Mouse (Mus musculus) kidney, embryonic 14.5 days (tissue): Measurements from ENCODE around the gene Ccnd1. TPM values are rescaled to one million over a fixed set of nuclear protein-coding genes. Genes with fewer than 3 reads are reported as not detected.
"Not testable (repeated sequence)": the region's sequence is repeated elsewhere in the genome, so short reads cannot be mapped to it uniquely, and the experiment has no call there.

Experiments
- ATAC-seq: fragments of 200-750 bp; cut with Nextera tagmentation; 2 replicates; pipeline ENCODE4 v1.8.0; 2017; ENCODE audit warnings: moderate number of reproducible peaks, mild to moderate bottlenecking, moderate TSS enrichment, moderate library complexity; ENCODE audit not compliant: low FRiP score, low TSS enrichment
- H3K27ac ChIP-seq: fragments of 300-500 bp; sonication (generic); 2 replicates; pipeline ENCODE4 v1.5.1; 2014; ENCODE audit warnings: low read depth, mild to moderate bottlenecking, low read length, moderate library complexity, mixed read lengths
- H3K27me3 ChIP-seq: fragments of 300-500 bp; sonication (generic); 2 replicates; pipeline ENCODE4 v1.6.1; 2014; ENCODE audit warnings: mild to moderate bottlenecking, low read length; ENCODE audit not compliant: control insufficient read depth, insufficient read depth
- H3K36me3 ChIP-seq: fragments of 300-500 bp; sonication (generic); 2 replicates; pipeline ENCODE4 v1.6.1; 2014; ENCODE audit warnings: low read length, mixed read lengths; ENCODE audit not compliant: control insufficient read depth, insufficient read depth
- H3K4me1 ChIP-seq: fragments of 300-500 bp; sonication (generic); 2 replicates; pipeline ENCODE4 v1.6.1; 2014; ENCODE audit warnings: low read length, mixed read lengths; ENCODE audit not compliant: control insufficient read depth, insufficient read depth
- H3K4me2 ChIP-seq: fragments of 300-500 bp; sonication (generic); replicated peaks from 2 replicates; pipeline ENCODE4 v1.6.1; 2014; ENCODE audit warnings: low read depth, mild to moderate bottlenecking, low read length
- H3K4me3 ChIP-seq: fragments of 300-500 bp; sonication (generic); 2 replicates; pipeline ENCODE4 v1.5.1; 2014; ENCODE audit warnings: mild to moderate bottlenecking, low read length
- H3K9ac ChIP-seq: fragments of 300-500 bp; sonication (generic); 2 replicates; pipeline ENCODE4 v1.6.1; 2014; ENCODE audit warnings: low read depth, mild to moderate bottlenecking, low read length, moderate library complexity
- H3K9me3 ChIP-seq: fragments of 300-500 bp; sonication (generic); 2 replicates; pipeline ENCODE4 v1.6.1; 2016; ENCODE audit warnings: low read length; ENCODE audit not compliant: control insufficient read depth
- WGBS: fragments of 180-500 bp; shearing (Covaris S2); extraction: QIAGEN DNeasy Blood & Tissue Kit; methylation state at CpG from one replicate; pipeline ENCODE4 v1.1.7; 2014; 5-methylcytosine and 5-hydroxymethylcytosine counted together
- polyA plus RNA-seq: library from polyadenylated mRNA; unstranded; fragments of >200 nt; fragmentation: Nextera tagmentation; extraction: Ambion mirVana; gene quantifications from 2 replicates; pipeline ENCODE4 v1.2.1, GENCODE M21; 2014

Gene Ccnd1
- polyA plus RNA-seq, 1 experiment from 2014 or later, result 315 TPM

DNA sequence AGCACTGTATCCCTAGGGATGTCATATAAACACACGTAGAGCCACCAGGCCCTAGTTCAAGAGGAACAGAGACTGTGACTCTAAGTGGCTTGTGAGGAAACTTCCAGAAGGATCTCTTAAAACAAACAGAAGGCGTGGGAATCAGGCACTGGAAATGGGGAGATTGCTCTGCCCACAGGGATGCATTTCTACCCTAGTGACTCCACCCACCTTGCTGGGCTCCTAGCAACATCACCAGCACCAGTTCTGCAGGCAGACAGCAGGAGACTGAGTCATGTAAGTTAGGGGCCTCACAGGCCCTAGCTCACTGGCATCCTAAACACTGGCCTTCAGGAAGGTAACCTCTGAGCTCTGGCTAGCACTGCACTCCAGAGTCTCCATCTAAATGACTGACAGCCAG lies 47.9 kb downstream of the Ccnd1 start:
- H3K27me3 ChIP-seq, result peaks cover 31% of the 10 kb centered on the region
- ATAC-seq, result no peak
- 72% methylated on average over 2 of the region's 2 CpGs for whole genome bisulfite sequencing

DNA sequence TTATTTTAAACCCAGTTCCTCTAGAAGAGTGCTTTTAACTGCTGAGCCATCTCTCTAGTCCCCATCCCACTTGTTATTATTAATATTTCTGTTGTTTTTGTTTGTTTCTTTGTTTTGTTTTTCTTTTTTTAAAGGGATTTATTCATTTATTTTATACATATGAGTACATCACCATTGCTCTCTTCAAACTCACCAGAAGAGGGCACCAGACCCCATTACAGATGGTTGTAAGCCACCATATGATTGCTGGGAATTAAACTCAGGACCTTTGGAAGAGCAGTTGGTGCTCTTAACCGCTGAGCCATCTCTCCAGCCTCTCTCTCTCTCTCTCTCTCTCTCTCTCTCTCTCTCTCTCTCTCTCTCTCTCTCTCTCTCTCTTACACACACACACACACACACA lies 49.1 kb downstream of the Ccnd1 start:
- H3K27ac ChIP-seq, ATAC-seq: not testable (repeated sequence)
- WGBS, result 86% methylated on average over 1 of the region's 1 CpGs

More for the DNA sequence above, 47.9 kb downstream of the Ccnd1 start:
- H3K4me2 ChIP-seq, result no peak overlapping the region
- no peak overlapping the region for H3K27ac ChIP-seq
- H3K4me1 ChIP-seq, result peaks cover 20% of the 10 kb centered on the region; the same call in 1 of the 2 replicates
- no peaks in the 10 kb centered on the region for H3K9me3 ChIP-seq
- H3K9ac ChIP-seq, result no peak overlapping the region
- no peak overlapping the region for H3K4me3 ChIP-seq
- H3K36me3 ChIP-seq, result no peaks in the 10 kb centered on the region

DNA sequence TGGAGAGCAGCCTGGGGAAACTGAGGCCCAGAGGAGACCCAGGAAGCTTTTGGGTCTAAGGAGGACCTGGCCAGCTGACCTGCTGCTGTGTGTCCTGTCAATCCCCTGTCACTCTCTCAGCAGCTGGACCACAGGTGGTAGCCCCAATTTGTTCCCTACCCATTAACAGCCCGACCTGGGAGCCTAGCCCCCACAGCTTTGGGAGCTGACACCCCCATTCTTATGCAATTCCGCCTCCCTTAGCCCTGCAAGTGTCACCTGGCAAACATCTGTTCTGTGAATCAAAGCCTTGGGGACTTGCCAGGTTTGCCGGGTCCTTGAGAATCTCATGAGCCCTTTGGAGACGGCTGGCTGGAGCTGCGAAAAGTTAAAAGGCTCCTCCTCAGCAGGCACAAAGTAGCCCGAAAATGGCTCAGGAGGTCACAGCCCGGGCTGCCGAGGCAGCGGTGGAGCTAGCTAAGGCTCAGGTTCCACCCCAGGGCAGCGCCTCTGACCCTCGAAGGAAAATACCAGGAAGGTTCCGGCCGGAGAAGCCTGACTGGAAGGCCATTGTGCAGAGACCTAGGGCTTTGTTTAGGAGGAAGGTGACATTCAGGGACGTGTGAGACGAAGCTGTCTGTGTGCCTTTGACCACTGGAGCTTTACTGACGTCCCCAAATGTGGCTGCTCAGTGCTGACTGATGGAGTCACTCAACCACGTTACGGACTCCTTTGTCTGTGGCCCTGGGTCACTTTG lies 51.0 kb downstream of the Ccnd1 start:
- no peak overlapping the region for H3K27ac ChIP-seq
- H3K4me2 ChIP-seq, result no peak overlapping the region
- 4% methylated on average over 18 of the region's 18 CpGs for WGBS
- H3K9me3 ChIP-seq, result no peaks in the 10 kb centered on the region
- H3K9ac ChIP-seq, result no peak overlapping the region
- H3K36me3 ChIP-seq, result no peaks in the 10 kb centered on the region
- H3K27me3 ChIP-seq, result 0 out of 2 replicates have a peak, but pooled peaks cover 3% of the 10 kb centered on the region
- no peak for ATAC-seq
- H3K4me3 ChIP-seq, result no peak overlapping the region
- peaks cover 5% of the 10 kb centered on the region; the same call in 1 of the 2 replicates for H3K4me1 ChIP-seq

More for the DNA sequence above, 49.1 kb downstream of the Ccnd1 start:
- Histone ChIP-seq H3K4me1 (peaks cover 15% of the 10 kb centered on the region; the same call in 1 of the 2 replicates), H3K27me3 (peaks cover 19% of the 10 kb centered on the region)
- H3K9ac ChIP-seq, H3K36me3 ChIP-seq, H3K4me3 ChIP-seq, H3K9me3 ChIP-seq, H3K4me2 ChIP-seq: not testable (repeated sequence)

DNA sequence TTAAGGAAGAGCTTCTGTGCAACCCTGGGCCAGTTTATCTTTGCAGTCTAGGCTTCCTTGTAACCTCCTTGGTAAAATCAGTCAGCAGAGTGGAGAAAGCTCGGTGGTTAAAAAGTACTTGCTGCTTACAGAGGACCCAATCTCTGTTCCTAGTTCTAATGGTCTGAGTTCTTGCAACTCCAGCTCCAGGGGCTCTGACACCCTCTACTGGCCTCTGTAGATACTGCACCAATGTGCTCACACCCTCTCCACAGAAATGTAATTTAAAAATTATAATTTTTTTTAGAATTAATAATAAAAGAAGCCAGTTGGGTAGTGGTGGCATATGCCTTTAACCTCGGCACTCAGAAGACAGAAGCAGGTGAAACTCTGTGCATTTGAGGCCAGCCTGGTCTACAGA lies 52.1 kb downstream of the Ccnd1 start:
- no peak overlapping the region for H3K9ac ChIP-seq
- no peaks in the 10 kb centered on the region for H3K9me3 ChIP-seq
- no peak overlapping the region for H3K4me3 ChIP-seq
- H3K4me1 ChIP-seq, result peaks cover 5% of the 10 kb centered on the region; the same call in 1 of the 2 replicates
- H3K27ac ChIP-seq, result no peak overlapping the region
- WGBS, result 87% methylated on average over 2 of the region's 2 CpGs
- no peak for ATAC-seq
- H3K4me2 ChIP-seq, result no peak overlapping the region
- H3K36me3 ChIP-seq, result no peaks in the 10 kb centered on the region
- H3K27me3 ChIP-seq, result 0 out of 2 replicates have a peak, but pooled peaks cover 3% of the 10 kb centered on the region

DNA sequence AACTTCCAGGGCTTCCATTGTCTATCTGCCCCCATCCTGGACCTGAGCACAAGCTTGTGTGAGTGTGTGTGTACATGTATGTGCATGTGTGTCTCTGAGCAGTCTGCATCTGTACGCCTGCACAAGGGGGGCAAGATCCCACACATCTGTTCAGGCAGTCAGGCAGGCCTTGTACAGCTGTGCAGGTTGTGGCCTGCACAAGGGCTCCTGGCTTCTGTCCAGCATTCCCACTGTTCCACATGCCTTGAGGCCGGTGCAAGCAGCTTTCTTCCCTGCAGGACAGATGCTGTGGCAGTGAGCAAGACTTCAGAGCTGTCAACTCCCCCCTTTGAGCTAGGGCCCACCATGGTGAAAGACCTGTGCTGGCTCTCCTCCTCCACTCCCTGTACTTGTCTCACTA lies 56.6 kb downstream of the Ccnd1 start:
- peak; percentile 24; the same call in 1 of the 2 replicates for ATAC-seq
- H3K27me3 ChIP-seq, result no peaks in the 10 kb centered on the region
- H3K4me3 ChIP-seq, result no peak overlapping the region
- WGBS, result 43% methylated on average over 2 of the region's 2 CpGs
- H3K4me1 ChIP-seq, result no peaks in the 10 kb centered on the region
- H3K9me3 ChIP-seq, result no peaks in the 10 kb centered on the region
- no peak overlapping the region for H3K27ac ChIP-seq
- no peaks in the 10 kb centered on the region for H3K36me3 ChIP-seq
- no peak overlapping the region for H3K4me2 ChIP-seq
- no peak overlapping the region for H3K9ac ChIP-seq

Other genes with a start within 250 kb of the Ccnd1 start
- gene Ano1, start 188.0 kb downstream of the Ccnd1 start, polyA plus RNA-seq, result 24.7 and 48.8 TPM in 2 replicates
- 0.18 and 0.70 TPM in 2 replicates for gene Fgf3, start 101.8 kb downstream of the Ccnd1 start, polyA plus RNA-seq
- not detected in 2 replicates for gene Fgf4, start 92.6 kb downstream of the Ccnd1 start, polyA plus RNA-seq
- 2.2 and 2.5 TPM in 2 replicates for gene Fgf15, start 43.4 kb downstream of the Ccnd1 start, polyA plus RNA-seq
- gene LTO1, start 24.8 kb downstream of the Ccnd1 start, polyA plus RNA-seq, result 19.2 and 20.3 TPM in 2 replicates